Mouse (Mus musculus) cortical plate, adult 2 months (tissue): ENCODE measurements around the gene Lef1. TPM values are rescaled to one million over a fixed set of nuclear protein-coding genes. Genes with fewer than 3 reads are reported as not detected.

ENCODE experiments used
- H3K27ac ChIP-seq: fragments of 200-500 bp; 2 replicates; pipeline ENCODE4 v1.5.1; 2012; ENCODE audit warnings: low read length, control low read depth, inconsistent platforms; ENCODE audit not compliant: insufficient read depth
- H3K4me1 ChIP-seq: fragments of 200-500 bp; 2 replicates; pipeline ENCODE4 v1.6.1; 2011; ENCODE audit warnings: low read length; ENCODE audit not compliant: control insufficient read depth, insufficient read depth
- H3K4me3 ChIP-seq: fragments of 200-500 bp; 2 replicates; pipeline ENCODE4 v1.5.1; 2011; ENCODE audit warnings: mild to moderate bottlenecking, low read length, control low read depth; ENCODE audit not compliant: insufficient read depth
- CTCF ChIP-seq: fragments of 200-500 bp; IDR thresholded peaks from 2 replicates; pipeline ENCODE4 v1.5.1; 2011; ENCODE audit warnings: mild to moderate bottlenecking, control low read depth, low read length; ENCODE audit not compliant: insufficient read depth; ENCODE audit errors: extremely low read depth
- POLR2A ChIP-seq: fragments of 200-500 bp; IDR thresholded peaks from 2 replicates; pipeline ENCODE4 v1.6.1; 2011; ENCODE audit warnings: mild to moderate bottlenecking, low read length, control low read depth; ENCODE audit not compliant: insufficient read depth; ENCODE audit errors: extremely low read depth
- polyA plus RNA-seq: library from polyadenylated mRNA; depleted of rRNA; stranded (reverse); fragments of >200 nt; gene quantifications from 2 replicates; pipeline ENCODE4 v1.2.3, GENCODE M21; 2012

The Lef1 gene
- polyA plus RNA-seq, 1 experiment = 10.1 TPM

- H3K27ac ChIP-seq = no peak overlapping the region
Measured at GRCm38 (mm10) chr3:131198991-131199390, 88.7 kb downstream of the Lef1 start.

GRCm38 (mm10) chr3:131199590-131200288 lies 89.5 kb downstream of the Lef1 start:
- Histone ChIP-seq H3K4me3 (0 out of 2 replicates have a peak overlapping the region, but pooled peaks have one; percentile 5), H3K4me1 (no peaks in the 10 kb centered on the region), H3K27ac (no peak overlapping the region)
- no peak for TF ChIP-seq POLR2A
- TF ChIP-seq CTCF = no peak

More at GRCm38 (mm10) chr3:131198991-131199390, 88.7 kb downstream of the Lef1 start:
- Histone ChIP-seq H3K4me1 (no peaks in the 10 kb centered on the region), H3K4me3 (no peak overlapping the region)
- TF ChIP-seq CTCF = no peak
- TF ChIP-seq POLR2A = no peak

DNA sequence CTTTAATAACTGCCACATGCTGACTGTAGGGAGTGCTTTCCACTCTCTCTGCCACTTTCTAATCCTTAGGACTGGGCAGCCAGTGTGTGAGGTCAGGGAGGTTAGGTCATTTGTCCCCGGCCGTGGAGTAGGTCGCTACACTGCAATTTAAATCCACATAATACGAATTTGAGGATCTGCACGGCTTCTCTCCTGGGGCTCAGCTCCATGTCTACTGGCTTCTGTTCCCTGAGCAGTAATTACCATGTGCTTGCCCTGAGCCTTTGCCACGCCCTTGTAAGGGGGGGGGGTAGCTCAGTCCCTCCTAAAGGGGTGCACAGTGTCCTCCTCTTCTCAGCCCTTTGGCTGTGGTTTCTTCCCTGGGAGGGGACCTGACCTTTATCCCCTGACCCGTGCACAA lies 92.0 kb downstream of the Lef1 start:
- Histone ChIP-seq H3K4me1 (no peaks in the 10 kb centered on the region), H3K27ac (no peak overlapping the region), H3K4me3 (no peak overlapping the region)
- no peak for TF ChIP-seq POLR2A
- TF ChIP-seq CTCF = no peak

DNA sequence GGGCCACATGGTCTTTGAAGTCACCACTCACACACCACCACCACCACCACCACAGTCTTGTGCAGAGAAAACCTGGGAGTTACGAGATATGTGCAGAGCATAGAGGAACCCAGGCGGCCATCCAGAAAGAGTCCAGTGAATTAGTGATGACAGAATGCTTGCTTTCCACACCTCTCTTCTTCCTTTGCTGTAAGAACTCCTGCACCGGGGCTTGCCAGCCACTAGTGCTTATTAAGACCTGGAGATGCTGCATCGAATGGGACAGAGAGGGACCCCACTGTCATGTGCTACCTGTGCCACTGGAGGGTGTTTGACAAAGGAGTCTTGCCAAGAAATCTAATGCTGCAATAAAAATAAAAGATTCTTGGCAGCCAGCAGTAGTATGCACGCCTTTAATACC lies 97.6 kb downstream of the Lef1 start:
- Histone ChIP-seq H3K27ac (no peak overlapping the region), H3K4me1 (no peaks in the 10 kb centered on the region), H3K4me3 (no peak overlapping the region)
- TF ChIP-seq POLR2A (no peak), CTCF (no peak)

GRCm38 (mm10) chr3:131208265-131208891 lies 98.1 kb downstream of the Lef1 start:
- no peaks in the 10 kb centered on the region for H3K4me1 ChIP-seq
- no peak overlapping the region for H3K4me3 ChIP-seq
- no peak overlapping the region for H3K27ac ChIP-seq
- TF ChIP-seq CTCF = no peak

GRCm38 (mm10) chr3:131212200-131212599 lies 101.9 kb downstream of the Lef1 start:
- Histone ChIP-seq H3K27ac (no peak overlapping the region), H3K4me1 (no peaks in the 10 kb centered on the region), H3K4me3 (no peak overlapping the region)
- no peak for TF ChIP-seq CTCF
- TF ChIP-seq POLR2A = no peak

DNA sequence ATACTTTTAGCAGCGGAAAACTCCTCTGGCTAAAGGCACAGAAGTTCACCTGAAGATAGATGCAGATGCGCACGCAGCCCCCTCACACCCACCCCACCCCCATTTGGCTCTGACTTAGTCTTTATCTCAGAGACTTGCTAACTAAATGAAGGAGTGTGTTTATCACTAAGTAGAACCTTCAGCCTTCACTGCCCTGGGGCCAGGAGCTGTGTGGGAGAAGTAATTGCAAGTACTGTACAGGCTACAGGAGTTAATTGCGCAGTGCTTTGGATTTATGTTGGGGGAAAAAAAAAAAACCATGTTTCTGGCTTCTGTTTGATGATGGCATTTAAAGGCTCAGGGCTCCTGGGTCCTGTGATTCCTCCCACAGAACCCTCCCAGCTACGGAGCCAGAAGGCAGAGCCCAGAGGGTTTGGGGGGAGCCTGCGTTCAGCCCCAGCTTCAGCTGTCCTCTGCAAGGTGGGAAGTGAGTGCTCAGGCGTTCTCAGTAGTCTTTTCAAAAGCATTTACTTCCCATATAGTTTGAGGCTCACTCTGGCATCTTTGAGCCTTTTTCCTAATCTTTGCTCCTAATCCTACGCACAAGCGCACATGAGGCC lies 103.9 kb downstream of the Lef1 start:
- TF ChIP-seq POLR2A = no peak
- no peak for TF ChIP-seq CTCF
- H3K4me1 ChIP-seq = no peaks in the 10 kb centered on the region
- H3K27ac ChIP-seq = no peak overlapping the region
- no peak overlapping the region for H3K4me3 ChIP-seq

DNA sequence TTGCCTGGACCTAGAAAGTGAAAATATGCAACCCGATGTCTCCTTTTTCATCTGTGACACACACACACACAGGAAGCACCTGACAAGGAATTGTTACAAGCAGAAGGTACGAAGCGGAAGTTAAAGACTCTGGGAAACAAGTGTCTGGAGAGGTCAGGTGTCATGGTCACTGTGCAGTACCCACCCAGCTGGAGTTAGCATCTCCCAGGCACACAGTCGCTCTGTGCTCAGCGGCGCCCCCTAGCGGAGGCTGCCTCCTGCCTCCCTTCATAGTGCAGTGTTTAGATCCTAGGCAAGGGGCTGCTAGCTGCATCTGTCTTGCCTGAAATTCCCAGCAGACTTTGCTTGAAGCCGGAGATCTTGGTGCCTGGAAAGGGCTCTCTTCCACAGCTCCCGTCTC lies 104.6 kb downstream of the Lef1 start:
- Histone ChIP-seq H3K4me1 (no peaks in the 10 kb centered on the region), H3K27ac (no peak overlapping the region), H3K4me3 (no peak overlapping the region)
- TF ChIP-seq POLR2A (no peak), CTCF (peak; percentile 50)

- TF ChIP-seq CTCF (no peak), POLR2A (no peak)
- Histone ChIP-seq H3K27ac (no peak overlapping the region), H3K4me1 (no peaks in the 10 kb centered on the region), H3K4me3 (no peak overlapping the region)
Measured at GRCm38 (mm10) chr3:131218636-131219390, 108.5 kb downstream of the Lef1 start.
